Mouse (Mus musculus) liver, postnatal 0 days (tissue): ENCODE measurements around the gene Ncln.

ENCODE experiments used
- CTCF ChIP-seq: sonication (generic); IDR thresholded peaks from 2 replicates; pipeline ENCODE4 v1.5.1; 2016; ENCODE audit warnings: antibody characterized with exemption, low read depth
- EP300 ChIP-seq: IDR thresholded peaks from 2 replicates; pipeline ENCODE4 v1.6.1; 2016; ENCODE audit warnings: antibody characterized with exemption, low read depth, mild to moderate bottlenecking

DNA sequence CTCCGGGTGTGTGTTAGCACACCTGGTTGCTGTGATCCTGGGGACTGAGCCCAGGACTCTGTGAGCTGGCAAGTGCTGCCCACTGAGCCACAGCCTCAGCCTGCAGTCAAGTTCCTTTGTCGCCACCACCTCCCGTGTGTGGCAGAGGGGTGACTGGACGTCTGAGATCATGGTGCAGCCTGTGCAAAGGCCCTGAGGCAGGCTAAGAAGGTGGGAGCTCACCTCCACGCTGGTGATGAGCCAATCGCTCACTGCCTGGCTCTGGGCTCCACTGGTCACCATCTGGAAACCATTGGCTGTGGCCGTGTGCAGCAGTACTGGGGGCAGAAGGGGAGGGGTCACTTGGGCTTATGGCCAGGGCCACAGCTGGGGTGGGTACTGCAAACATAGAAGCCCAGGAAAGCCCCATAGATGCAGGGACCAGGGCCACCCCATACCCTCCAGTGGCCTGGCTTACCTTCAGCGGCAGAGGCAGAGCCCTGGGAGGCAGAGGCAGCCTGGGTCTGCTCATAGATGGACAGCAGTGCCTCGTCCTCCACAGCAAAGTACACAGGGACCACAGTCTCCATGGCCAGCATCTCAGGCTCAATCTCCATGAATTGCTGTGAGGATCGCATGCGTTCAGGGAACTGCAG, 3.5 kb downstream of the Ncln start:
- TF ChIP-seq EP300 (no peak), CTCF (no peak)
